Mouse (Mus musculus) brain, embryonic 14.5 days (tissue): ENCODE data around the gene Josd1. TPM values are rescaled to one million over a fixed set of nuclear protein-coding genes. Genes with fewer than 3 reads are reported as not detected.

Experiments
- DNase-seq: peaks from one replicate; pipeline ENCODE4 v3.0.0-alpha.2; 2011; ENCODE audit warnings: low read depth
- CTCF ChIP-seq: fragments of 200-500 bp; IDR thresholded peaks from 2 replicates; pipeline ENCODE4 v1.5.1; 2012; ENCODE audit warnings: inconsistent platforms, mild to moderate bottlenecking, moderate library complexity, borderline replicate concordance; ENCODE audit not compliant: insufficient read depth, insufficient read length; ENCODE audit errors: extremely low read depth
- POLR2A ChIP-seq: fragments of 200-500 bp; IDR thresholded peaks from 2 replicates; pipeline ENCODE4 v1.6.1; 2012; ENCODE audit warnings: mild to moderate bottlenecking, inconsistent platforms, borderline replicate concordance; ENCODE audit not compliant: poor library complexity, insufficient read depth, insufficient read length, severe bottlenecking; ENCODE audit errors: extremely low read depth
- polyA plus RNA-seq: library from polyadenylated mRNA; depleted of rRNA; stranded (reverse); fragments of >200 nt; gene quantifications from 2 replicates; pipeline ENCODE4 v1.2.3, GENCODE M21; 2012

Josd1 gene
- polyA plus RNA-seq, 1 experiment = 34.9 TPM

- peak; percentile 100 for DNase-seq
- TF ChIP-seq CTCF (no peak), POLR2A (peak; percentile 89)
These were observed 2.8 kb upstream of the Josd1 start, which contains the start of gene Gtpbp1 for GRCm38 (mm10) chr15:79690426-79691022. Gtpbp1 (plus strand) TSS chr15:79690845.

- TF ChIP-seq CTCF = no peak
- TF ChIP-seq POLR2A = no peak
- DNase-seq = no peak
These were observed 2.1 kb upstream of the Josd1 start for GRCm38 (mm10) chr15:79689662-79690425.

GRCm38 (mm10) chr15:79688268-79688956, 693 bp upstream of the Josd1 start:
- no peak for DNase-seq
- TF ChIP-seq POLR2A (no peak), CTCF (no peak)

- TF ChIP-seq CTCF (no peak), POLR2A (no peak)
- peak; percentile 53 for DNase-seq
These were observed 544 bp downstream of the Josd1 start for GRCm38 (mm10) chr15:79687175-79687574.

- no peak for DNase-seq
- no peak for TF ChIP-seq CTCF
- no peak for TF ChIP-seq POLR2A
These were observed 1.5 kb downstream of the Josd1 start for GRCm38 (mm10) chr15:79686046-79686869.

- TF ChIP-seq POLR2A = no peak
- no peak for TF ChIP-seq CTCF
- no peak for DNase-seq
These were observed 2.5 kb downstream of the Josd1 start for GRCm38 (mm10) chr15:79685141-79685641.

GRCm38 (mm10) chr15:79684616-79685015, 3.1 kb downstream of the Josd1 start:
- no peak for TF ChIP-seq CTCF
- no peak for TF ChIP-seq POLR2A

GRCm38 (mm10) chr15:79683707-79684465, 3.8 kb downstream of the Josd1 start:
- no peak for TF ChIP-seq POLR2A
- no peak for TF ChIP-seq CTCF
- DNase-seq = no peak

More at GRCm38 (mm10) chr15:79684616-79685015, 3.1 kb downstream of the Josd1 start:
- no peak for DNase-seq

GRCm38 (mm10) chr15:79683146-79683545, 4.6 kb downstream of the Josd1 start:
- no peak for TF ChIP-seq CTCF
- TF ChIP-seq POLR2A = no peak
- DNase-seq = no peak

GRCm38 (mm10) chr15:79681973-79682372, 5.7 kb downstream of the Josd1 start:
- no peak for TF ChIP-seq POLR2A
- no peak for TF ChIP-seq CTCF
- no peak for DNase-seq
